Mouse (Mus musculus): ENCODE measurements around the gene Cckar. TPM values are rescaled to one million over a fixed set of nuclear protein-coding genes. Genes with fewer than 3 reads are reported as not detected.

Gene Cckar
- polyA plus RNA-seq, 1 experiment from 2014 or later: 0.59 TPM

Other genes starting within 250 kb of the Cckar start
- 61.0 and 68.5 TPM in 2 replicates for gene Rbpj, start 241.6 kb downstream of the Cckar start, polyA plus RNA-seq (2014; fragmentation: Nextera tagmentation; extraction: Ambion mirVana)
- gene Tbc1d19, start 101.9 kb upstream of the Cckar start, polyA plus RNA-seq (2014; fragmentation: Nextera tagmentation; extraction: Ambion mirVana): 50.0 and 57.9 TPM in 2 replicates

All from embryonic facial prominence, embryonic 11.5 days (tissue).